Mouse (Mus musculus) myocyte (in vitro differentiated cells): Measurements from ENCODE around the gene Decr2.

Experiments
- MYOD1 ChIP-seq, 3 experiments: IDR thresholded peaks; one replicate each; pipeline ENCODE4 v1.6.1; 2011; ENCODE audit warnings: control low read depth in 2 of 3, low read depth in 2 of 3, mild to moderate bottlenecking in 2 of 3, moderate library complexity in 1 of 3; ENCODE audit not compliant: insufficient read length in 2 of 3, control insufficient read depth in 1 of 3
- POLR2A ChIP-seq: IDR thresholded peaks from one replicate; pipeline ENCODE4 v1.6.1; 2011; ENCODE audit warnings: low read depth, mild to moderate bottlenecking, control low read depth, moderate library complexity; ENCODE audit not compliant: insufficient read length
- TCF12 ChIP-seq: IDR thresholded peaks from one replicate; pipeline ENCODE4 v1.6.1; 2011; ENCODE audit warnings: mild to moderate bottlenecking, control low read depth; ENCODE audit not compliant: poor library complexity, insufficient read depth, severe bottlenecking

DNA sequence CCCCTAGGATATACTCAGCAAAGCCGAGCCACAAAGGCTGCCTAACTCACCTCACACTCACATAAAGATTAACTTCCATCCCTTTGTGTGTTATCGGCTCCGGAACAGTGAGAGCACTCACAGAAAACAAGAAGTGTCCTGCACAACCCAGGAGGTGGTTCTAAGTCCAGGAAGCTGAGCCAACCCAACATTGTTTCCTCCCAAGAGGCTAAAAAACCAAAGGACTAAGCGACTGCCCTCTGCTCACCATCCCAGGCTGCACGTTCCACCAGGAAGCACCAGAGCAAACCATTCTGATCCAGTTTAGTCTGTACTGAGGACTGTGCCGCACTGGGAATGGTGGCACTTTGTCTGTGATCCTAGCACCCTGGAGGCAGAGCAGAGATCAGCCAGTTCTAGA, 25.2 kb downstream of the Decr2 start:
- TF ChIP-seq MYOD1 (IDR thresholded peaks at IDR 0.05; ENCODE audit: control insufficient read depth in 1 of 3, insufficient read length in 2 of 3, low read depth in 2 of 3) (no peak), POLR2A (no peak), TCF12 (no peak)
